Mouse (Mus musculus) lung, embryonic 14.5 days (tissue): ENCODE measurements around the gene Jazf1. TPM values are rescaled to one million over a fixed set of nuclear protein-coding genes. Genes with fewer than 3 reads are reported as not detected.

Experiments used
- ATAC-seq: fragments of 200-750 bp; cut with Nextera tagmentation; 2 replicates; pipeline ENCODE4 v1.8.0; 2017; ENCODE audit warnings: mild to moderate bottlenecking, moderate TSS enrichment, moderate library complexity; ENCODE audit not compliant: insufficient read depth
- DNase-seq: peaks from one replicate; pipeline ENCODE4 v3.0.0-alpha.2; 2015
- H3K27ac ChIP-seq: fragments of 300-500 bp; sonication (generic); 2 replicates; pipeline ENCODE4 v1.5.1; 2014; ENCODE audit warnings: low read depth, mild to moderate bottlenecking, moderate library complexity
- H3K27me3 ChIP-seq: fragments of 300-500 bp; sonication (generic); 2 replicates; pipeline ENCODE4 v1.6.1; 2014; ENCODE audit warnings: low read length, control low read depth; ENCODE audit not compliant: insufficient read depth
- H3K36me3 ChIP-seq: fragments of 300-500 bp; sonication (generic); 2 replicates; pipeline ENCODE4 v1.6.1; 2014; ENCODE audit warnings: control low read depth; ENCODE audit not compliant: insufficient read depth
- H3K4me1 ChIP-seq: fragments of 300-500 bp; sonication (generic); 2 replicates; pipeline ENCODE4 v1.6.1; 2014; ENCODE audit warnings: antibody characterized with exemption, control low read depth; ENCODE audit not compliant: insufficient read depth
- H3K4me2 ChIP-seq: fragments of 300-500 bp; sonication (generic); 2 replicates; pipeline ENCODE4 v1.6.1; 2014; ENCODE audit warnings: mild to moderate bottlenecking
- H3K4me3 ChIP-seq: fragments of 300-500 bp; sonication (generic); 2 replicates; pipeline ENCODE4 v1.5.1; 2014; ENCODE audit warnings: low read depth, low read length
- H3K9ac ChIP-seq: fragments of 300-500 bp; sonication (generic); 2 replicates; pipeline ENCODE4 v1.6.1; 2014
- H3K9me3 ChIP-seq: fragments of 300-500 bp; sonication (generic); 2 replicates; pipeline ENCODE4 v1.6.1; 2016; ENCODE audit warnings: low read depth, low read length, control low read depth
- CTCF ChIP-seq: IDR thresholded peaks from 2 replicates; pipeline ENCODE4 v1.5.1; 2016; ENCODE audit warnings: antibody characterized with exemption, low read depth
- WGBS: fragments of 180-500 bp; shearing (Covaris S2); extraction: QIAGEN DNeasy Blood & Tissue Kit; methylation state at CpG from one replicate; pipeline ENCODE4 v1.1.7; 2014; 5-methylcytosine and 5-hydroxymethylcytosine counted together
- polyA plus RNA-seq: library from polyadenylated mRNA; unstranded; fragments of >200 nt; fragmentation: Nextera tagmentation; extraction: Ambion mirVana; gene quantifications from 2 replicates; pipeline ENCODE4 v1.2.1, GENCODE M21; 2014

Jazf1 gene
- polyA plus RNA-seq, 1 experiment from 2014 or later, result 3.9 TPM

GRCm38 (mm10) chr6:52869252-52869651 lies 199.2 kb downstream of the Jazf1 start:
- TF ChIP-seq CTCF, result no peak
- H3K4me1 ChIP-seq, result no peaks in the 10 kb centered on the region
- H3K9ac ChIP-seq, result no peak overlapping the region
- H3K9me3 ChIP-seq, result no peaks in the 10 kb centered on the region
- DNase-seq (no peak), ATAC-seq (no peak)
- no peak overlapping the region for H3K4me3 ChIP-seq
- H3K4me2 ChIP-seq, result no peak overlapping the region
- no peak overlapping the region for H3K27ac ChIP-seq
- H3K27me3 ChIP-seq, result no peaks in the 10 kb centered on the region
- WGBS, result 78% methylated on average over 2 of the region's 2 CpGs
- no peaks in the 10 kb centered on the region for H3K36me3 ChIP-seq

DNA sequence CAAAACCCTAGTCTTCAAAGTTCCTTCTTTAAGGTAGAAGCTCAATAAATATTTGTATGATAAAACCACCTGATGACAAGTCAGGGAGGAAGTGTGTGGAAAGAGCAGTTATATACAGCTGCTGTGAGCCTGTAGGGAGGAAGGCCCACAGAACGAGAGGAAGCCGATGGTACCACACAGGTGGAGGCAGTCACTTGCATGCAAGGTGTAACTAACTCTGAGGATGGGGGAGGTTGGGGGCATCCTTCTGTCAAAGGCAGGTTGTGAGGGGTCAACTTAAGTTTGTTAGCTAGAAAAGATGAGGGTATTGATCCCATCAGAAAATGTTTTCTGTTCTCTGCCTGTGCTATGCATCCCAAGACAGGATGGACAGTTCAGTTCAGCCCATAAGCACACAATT lies 200.1 kb downstream of the Jazf1 start:
- no peak overlapping the region for H3K4me3 ChIP-seq
- H3K9ac ChIP-seq, result no peak overlapping the region
- DNase-seq (no peak), ATAC-seq (no peak)
- H3K27ac ChIP-seq, result no peak overlapping the region
- H3K36me3 ChIP-seq, result no peaks in the 10 kb centered on the region
- TF ChIP-seq CTCF, result no peak
- WGBS, result 55% methylated on average over 2 of the region's 2 CpGs
- H3K27me3 ChIP-seq, result no peaks in the 10 kb centered on the region
- H3K4me1 ChIP-seq, result no peaks in the 10 kb centered on the region
- H3K9me3 ChIP-seq, result no peaks in the 10 kb centered on the region
- H3K4me2 ChIP-seq, result no peak overlapping the region

DNA sequence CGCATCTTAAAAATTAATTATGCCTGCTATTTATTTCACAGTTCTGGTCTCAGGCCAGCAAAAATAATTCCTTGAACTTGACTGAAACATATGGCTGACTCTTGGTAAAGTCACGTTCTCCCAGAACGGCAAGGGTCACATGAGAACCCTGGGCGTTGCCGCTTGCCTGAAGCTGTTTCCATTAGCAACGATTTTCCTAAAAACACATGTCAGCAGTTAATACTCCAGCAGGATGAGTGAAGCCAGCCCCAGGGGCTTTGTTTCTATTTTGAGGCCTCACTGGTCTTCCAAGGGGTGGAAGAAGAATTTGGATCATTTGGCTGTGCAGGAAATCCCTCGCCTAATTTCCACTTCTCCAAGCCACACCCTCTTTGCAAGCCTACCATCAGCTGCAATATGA lies 206.5 kb downstream of the Jazf1 start:
- ATAC-seq, result peak; percentile 40; the same call in 1 of the 2 replicates
- H3K9me3 ChIP-seq, result no peaks in the 10 kb centered on the region
- no peak overlapping the region for H3K27ac ChIP-seq
- H3K36me3 ChIP-seq, result no peaks in the 10 kb centered on the region
- no peak for TF ChIP-seq CTCF
- H3K27me3 ChIP-seq, result no peaks in the 10 kb centered on the region
- 28% methylated on average over 7 of the region's 7 CpGs for WGBS
- H3K4me3 ChIP-seq, result no peak overlapping the region
- DNase-seq, result peak; percentile 75
- H3K4me2 ChIP-seq, result no peak overlapping the region
- peaks cover 4% of the 10 kb centered on the region; the same call in 1 of the 2 replicates for H3K4me1 ChIP-seq
- no peak overlapping the region for H3K9ac ChIP-seq

GRCm38 (mm10) chr6:52861186-52861820 lies 207.1 kb downstream of the Jazf1 start:
- Histone ChIP-seq H3K9me3 (no peaks in the 10 kb centered on the region), H3K4me3 (no peak overlapping the region), H3K4me1 (peaks cover 4% of the 10 kb centered on the region; the same call in 1 of the 2 replicates), H3K36me3 (no peaks in the 10 kb centered on the region), H3K4me2 (no peak overlapping the region), H3K27ac (no peak overlapping the region; the same call in 1 of the 2 replicates), H3K27me3 (no peaks in the 10 kb centered on the region), H3K9ac (no peak overlapping the region)
- ATAC-seq, result peak; percentile 59; the same call in 1 of the 2 replicates
- DNase-seq, result peak; percentile 32
- WGBS, result 64% methylated on average over 9 of the region's 9 CpGs
- no peak for TF ChIP-seq CTCF

DNA sequence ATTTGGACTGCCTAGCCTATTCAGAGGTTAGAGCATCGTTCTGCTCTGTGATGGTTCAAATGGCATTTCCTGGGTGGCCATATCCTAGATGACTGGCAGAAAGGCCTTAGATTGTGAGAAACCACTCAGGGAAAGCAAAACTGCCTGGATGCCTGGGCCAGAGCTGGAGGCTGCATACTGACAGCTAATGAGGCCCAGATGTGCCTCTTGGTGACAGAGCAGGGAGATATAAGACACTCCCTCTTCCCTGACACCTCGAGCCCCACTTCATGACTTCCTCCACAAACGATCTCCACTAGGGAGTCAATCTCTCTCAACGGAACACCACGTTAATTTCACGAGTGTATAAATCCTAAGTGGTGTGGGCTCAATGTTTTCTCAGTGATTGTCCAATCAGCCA lies 207.7 kb downstream of the Jazf1 start:
- TF ChIP-seq CTCF, result no peak
- ATAC-seq, result peak; percentile 47; the same call in 1 of the 2 replicates
- Histone ChIP-seq H3K4me3 (no peak overlapping the region), H3K27me3 (no peaks in the 10 kb centered on the region), H3K9ac (no peak overlapping the region), H3K27ac (no peak overlapping the region; the same call in 1 of the 2 replicates), H3K4me2 (no peak overlapping the region), H3K9me3 (no peaks in the 10 kb centered on the region), H3K36me3 (no peaks in the 10 kb centered on the region), H3K4me1 (peaks cover 4% of the 10 kb centered on the region; the same call in 1 of the 2 replicates)
- DNase-seq, result peak; percentile 52
- WGBS, result 19% methylated on average over 6 of the region's 6 CpGs

GRCm38 (mm10) chr6:52858911-52859431 lies 209.5 kb downstream of the Jazf1 start:
- Histone ChIP-seq H3K9ac (no peak overlapping the region), H3K4me1 (peaks cover 4% of the 10 kb centered on the region; the same call in 1 of the 2 replicates), H3K27ac (no peak overlapping the region), H3K9me3 (no peaks in the 10 kb centered on the region), H3K4me3 (no peak overlapping the region), H3K4me2 (no peak overlapping the region), H3K36me3 (no peaks in the 10 kb centered on the region), H3K27me3 (no peaks in the 10 kb centered on the region)
- DNase-seq (no peak), ATAC-seq (no peak)
- 78% methylated on average over 3 of the region's 3 CpGs for WGBS
- no peak for TF ChIP-seq CTCF

GRCm38 (mm10) chr6:52852404-52853107 lies 215.9 kb downstream of the Jazf1 start:
- Histone ChIP-seq H3K27ac (no peak overlapping the region), H3K9me3 (no peaks in the 10 kb centered on the region), H3K36me3 (no peaks in the 10 kb centered on the region), H3K4me1 (no peaks in the 10 kb centered on the region), H3K4me2 (no peak overlapping the region), H3K27me3 (no peaks in the 10 kb centered on the region), H3K9ac (no peak overlapping the region), H3K4me3 (no peak overlapping the region)
- ATAC-seq, result no peak
- no peak for TF ChIP-seq CTCF
- 45% methylated on average over 8 of the region's 8 CpGs for WGBS
- DNase-seq, result no peak
